Mouse (Mus musculus): Measurements from ENCODE around the gene Lrmda.

DNA sequence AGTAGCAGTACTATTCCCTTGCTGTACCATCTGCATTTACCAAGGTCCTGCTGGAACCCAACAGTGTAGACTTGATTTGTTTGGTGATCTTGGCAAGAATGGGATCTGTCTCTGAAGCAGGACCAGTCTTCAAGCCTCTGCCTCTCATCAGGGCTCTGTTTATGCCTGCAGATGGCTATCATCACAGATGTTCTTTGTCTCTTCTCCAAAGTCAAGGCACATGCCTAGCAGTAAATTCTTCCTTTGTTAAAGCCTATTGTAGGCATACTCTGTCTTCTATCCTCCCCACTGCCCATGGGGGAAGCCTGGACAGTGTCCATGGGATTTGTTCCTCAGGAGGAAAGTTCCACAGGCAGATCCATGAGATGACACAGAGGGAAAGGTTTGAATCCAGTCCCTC lies 930.0 kb downstream of the Lrmda start:
- no peak for TF ChIP-seq MAFK (IDR thresholded peaks at IDR 0.05; ENCODE audit: borderline replicate concordance, low read depth, low read length)
- no peak for TF ChIP-seq USF1 (IDR thresholded peaks at IDR 0.05; ENCODE audit: low read depth, low read length)
- TF ChIP-seq MAX (IDR thresholded peaks at IDR 0.05; ENCODE audit: low read length): no peak
- TF ChIP-seq CTCF (IDR thresholded peaks at IDR 0.05 in 2 of 3, conservative IDR thresholded peaks at IDR 0.05 in 1 of 3; ENCODE audit: control insufficient read depth in 1 of 3, insufficient read depth in 1 of 3, low read depth in 2 of 3, low read length in 3 of 3, poor library complexity in 1 of 3, severe bottlenecking in 1 of 3): no peak
- no peak for TF ChIP-seq CHD2 (IDR thresholded peaks at IDR 0.05; ENCODE audit: low read length)
- no peak for TF ChIP-seq JUND (IDR thresholded peaks at IDR 0.05; ENCODE audit: low read depth, low read length)
- no peak for TF ChIP-seq EP300 (IDR thresholded peaks at IDR 0.05; ENCODE audit: low read depth in 1 of 2, low read length in 2 of 2)
- no peak for TF ChIP-seq GATA1 (IDR thresholded peaks at IDR 0.05; ENCODE audit: low read depth, low read length)
